Mouse (Mus musculus) embryonic facial prominence, embryonic 11.5 days (tissue): ENCODE measurements at regions not wholly inside any gene's neighbourhood (a gene's known extent, or its start where the extent isn't known, plus 50 kb on each side); places are given as distances from the start of the nearest gene placed in this dataset.

Experiments
- ATAC-seq: fragments of 200-750 bp; cut with Nextera tagmentation; replicated peaks from 2 replicates; pipeline ENCODE4 v1.8.0; 2017; ENCODE audit warnings: low read depth; ENCODE audit not compliant: insufficient number of reproducible peaks, low FRiP score, low TSS enrichment
- DNase-seq: peaks from one replicate; pipeline ENCODE4 v3.0.0-alpha.2; 2015; ENCODE audit warnings: low spot score
- H3K27ac ChIP-seq: fragments of 300-500 bp; sonication (generic); replicated peaks from 2 replicates; pipeline ENCODE4 v1.5.1; 2014; ENCODE audit warnings: mild to moderate bottlenecking, low read depth, low read length, control low read depth
- H3K27me3 ChIP-seq: fragments of 300-500 bp; sonication (generic); 2 replicates; pipeline ENCODE4 v1.6.1; 2014; ENCODE audit warnings: mild to moderate bottlenecking, low read length, moderate library complexity, mixed read lengths; ENCODE audit not compliant: control insufficient read depth, insufficient read depth
- H3K36me3 ChIP-seq: fragments of 300-500 bp; sonication (generic); replicated peaks from 2 replicates; pipeline ENCODE4 v1.6.1; 2014; ENCODE audit warnings: low read depth, mild to moderate bottlenecking, low read length, moderate library complexity, mixed read lengths; ENCODE audit not compliant: control insufficient read depth, insufficient read depth
- H3K4me1 ChIP-seq: fragments of 300-500 bp; sonication (generic); 2 replicates; pipeline ENCODE4 v1.6.1; 2014; ENCODE audit warnings: low read length, mixed read lengths; ENCODE audit not compliant: control insufficient read depth, insufficient read depth
- H3K4me2 ChIP-seq: fragments of 300-500 bp; sonication (generic); 2 replicates; pipeline ENCODE4 v1.6.1; 2014; ENCODE audit warnings: low read depth, mild to moderate bottlenecking, control low read depth, low read length, moderate library complexity
- H3K4me3 ChIP-seq: fragments of 300-500 bp; sonication (generic); 2 replicates; pipeline ENCODE4 v1.5.1; 2014; ENCODE audit warnings: low read depth, low read length, control low read depth
- H3K9ac ChIP-seq: fragments of 300-500 bp; sonication (generic); replicated peaks from 2 replicates; pipeline ENCODE4 v1.6.1; 2014; ENCODE audit warnings: mild to moderate bottlenecking, control low read depth, low read length
- H3K9me3 ChIP-seq: fragments of 300-500 bp; sonication (generic); replicated peaks from 2 replicates; pipeline ENCODE4 v1.6.1; 2016; ENCODE audit warnings: mild to moderate bottlenecking, low read length, inconsistent platforms, mixed read lengths; ENCODE audit not compliant: control insufficient read depth
- WGBS: fragments of 180-500 bp; shearing (Covaris S2); extraction: QIAGEN DNeasy Blood & Tissue Kit; methylation state at CpG from one replicate; pipeline ENCODE4 v1.1.7; 2014; 5-methylcytosine and 5-hydroxymethylcytosine counted together

GRCm38 (mm10) chr12:54459462-54460134 lies 196.8 kb downstream of the Sptssa start:
- Histone ChIP-seq H3K27me3 (no peaks in the 10 kb centered on the region), H3K4me1 (no peaks in the 10 kb centered on the region), H3K4me2 (no peak overlapping the region), H3K9me3 (no peaks in the 10 kb centered on the region), H3K36me3 (no peaks in the 10 kb centered on the region), H3K9ac (no peak overlapping the region), H3K27ac (no peak overlapping the region), H3K4me3 (no peak overlapping the region)
- ATAC-seq, result no peak
- WGBS, result 83% methylated on average over 11 of the region's 11 CpGs
- DNase-seq, result no peak

DNA sequence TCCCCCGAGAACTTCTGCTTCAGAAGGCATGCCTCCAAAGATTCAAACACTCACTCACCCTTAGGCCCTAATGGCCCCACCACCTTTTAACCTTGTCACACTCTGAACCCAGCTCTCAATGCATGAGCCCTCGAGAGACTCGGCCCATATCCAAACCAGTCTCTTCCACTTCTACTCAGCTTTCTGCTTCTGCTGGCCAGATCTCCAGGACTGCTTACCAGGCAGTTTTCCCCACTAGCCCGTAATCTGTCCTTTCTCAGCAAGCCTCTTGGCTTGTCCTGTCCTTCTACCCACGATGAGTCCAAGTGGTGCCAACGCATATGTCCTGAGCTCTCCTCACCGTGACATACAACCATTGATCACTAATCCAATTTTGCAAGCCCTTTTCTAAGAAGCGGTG lies 199.6 kb downstream of the Sptssa start:
- Histone ChIP-seq H3K27me3 (no peaks in the 10 kb centered on the region), H3K4me2 (no peak overlapping the region), H3K9me3 (no peaks in the 10 kb centered on the region), H3K36me3 (no peaks in the 10 kb centered on the region), H3K4me3 (no peak overlapping the region), H3K27ac (no peak overlapping the region), H3K4me1 (no peaks in the 10 kb centered on the region), H3K9ac (no peak overlapping the region)
- 90% methylated on average over 8 of the region's 8 CpGs for WGBS
- no peak for ATAC-seq
- no peak for DNase-seq

DNA sequence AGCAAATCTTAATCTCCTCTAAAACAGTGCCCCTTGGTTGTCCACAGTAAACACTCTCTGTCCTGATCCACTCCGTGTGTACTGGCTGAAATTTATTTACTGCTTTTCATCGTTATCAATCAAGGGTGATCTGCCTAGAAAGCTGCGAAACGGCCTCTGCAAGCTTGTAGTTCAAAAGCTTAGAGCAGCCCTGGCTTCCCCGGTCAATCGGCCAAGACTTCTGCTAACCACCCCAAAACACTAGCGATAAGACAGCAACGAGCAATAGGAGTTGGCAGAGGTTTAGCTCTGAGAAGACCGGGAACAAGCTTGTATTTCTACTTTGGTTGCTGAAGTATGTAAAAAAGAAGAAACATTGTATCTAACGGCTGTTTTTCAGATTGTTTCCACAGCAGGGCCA lies 201.8 kb downstream of the Sptssa start:
- no peak overlapping the region for H3K27ac ChIP-seq
- no peaks in the 10 kb centered on the region for H3K36me3 ChIP-seq
- no peak overlapping the region for H3K4me3 ChIP-seq
- no peaks in the 10 kb centered on the region for H3K27me3 ChIP-seq
- H3K4me2 ChIP-seq, result no peak overlapping the region
- H3K9me3 ChIP-seq, result no peaks in the 10 kb centered on the region
- ATAC-seq (no peak), DNase-seq (no peak)
- H3K9ac ChIP-seq, result no peak overlapping the region
- 89% methylated on average over 10 of the region's 10 CpGs for WGBS
- H3K4me1 ChIP-seq, result no peaks in the 10 kb centered on the region

DNA sequence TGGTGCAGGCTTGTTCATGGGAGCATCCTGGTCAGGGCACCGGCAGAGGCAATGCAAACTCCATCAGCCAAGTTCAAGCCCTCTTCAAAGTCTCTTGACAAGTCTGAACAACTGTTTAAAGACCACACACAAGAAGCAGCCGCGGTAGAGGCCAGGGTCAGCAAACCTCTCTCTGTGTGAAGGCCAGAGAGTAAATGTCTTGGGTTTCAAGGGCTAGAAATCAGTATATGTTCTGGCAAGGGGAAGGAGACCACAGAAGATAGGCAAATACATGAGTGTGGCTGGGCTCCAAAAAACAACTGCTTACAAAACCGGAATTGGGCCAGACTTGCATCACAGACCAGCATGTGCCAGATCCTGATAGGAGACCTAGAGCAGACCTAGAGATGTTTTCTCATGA lies 203.0 kb downstream of the Sptssa start:
- DNase-seq (no peak), ATAC-seq (no peak)
- Histone ChIP-seq H3K9ac (no peak overlapping the region), H3K4me2 (no peak overlapping the region), H3K4me1 (no peaks in the 10 kb centered on the region), H3K27ac (no peak overlapping the region), H3K9me3 (no peaks in the 10 kb centered on the region), H3K36me3 (no peaks in the 10 kb centered on the region), H3K27me3 (no peaks in the 10 kb centered on the region), H3K4me3 (no peak overlapping the region)
- WGBS, result 80% methylated on average over 4 of the region's 4 CpGs

- DNase-seq (no peak), ATAC-seq (no peak)
- WGBS, result 59% methylated on average over 10 of the region's 10 CpGs
- Histone ChIP-seq H3K4me3 (no peak overlapping the region), H3K27me3 (no peaks in the 10 kb centered on the region), H3K9me3 (no peaks in the 10 kb centered on the region), H3K9ac (no peak overlapping the region), H3K4me1 (0 out of 2 replicates have a peak, but pooled peaks cover 2% of the 10 kb centered on the region), H3K27ac (no peak overlapping the region), H3K4me2 (no peak overlapping the region), H3K36me3 (no peaks in the 10 kb centered on the region)
These were observed 206.0 kb downstream of the Sptssa start for GRCm38 (mm10) chr12:54450369-54450768.

GRCm38 (mm10) chr12:54448221-54448620 lies 208.2 kb downstream of the Sptssa start:
- no peak overlapping the region for H3K4me3 ChIP-seq
- no peak overlapping the region for H3K4me2 ChIP-seq
- no peaks in the 10 kb centered on the region for H3K9me3 ChIP-seq
- 0 out of 2 replicates have a peak, but pooled peaks cover 2% of the 10 kb centered on the region for H3K4me1 ChIP-seq
- WGBS, result 60% methylated on average over 2 of the region's 2 CpGs
- DNase-seq (no peak), ATAC-seq (no peak)
- no peaks in the 10 kb centered on the region for H3K36me3 ChIP-seq
- no peak overlapping the region for H3K9ac ChIP-seq
- no peak overlapping the region for H3K27ac ChIP-seq
- no peaks in the 10 kb centered on the region for H3K27me3 ChIP-seq

DNA sequence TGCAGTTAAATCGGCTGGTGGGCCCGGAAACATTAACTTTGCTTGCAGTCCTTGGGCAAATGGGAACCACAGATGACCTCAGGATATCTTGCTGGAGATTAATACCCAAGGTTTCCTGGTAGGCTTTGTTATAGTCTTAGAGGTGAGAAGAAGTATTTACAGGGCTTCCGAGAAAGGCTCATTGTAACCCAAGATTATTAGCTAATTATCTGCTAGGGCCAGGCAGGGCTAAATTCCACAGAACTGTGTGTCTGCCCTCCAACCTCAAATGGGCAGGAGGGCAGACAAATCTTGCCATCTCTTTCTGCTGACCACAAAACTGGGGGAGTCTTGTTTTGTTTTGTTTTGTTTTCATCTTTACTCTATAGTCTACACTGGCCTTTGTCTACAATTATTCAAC lies 209.0 kb downstream of the Sptssa start:
- no peaks in the 10 kb centered on the region for H3K27me3 ChIP-seq
- no peak overlapping the region for H3K4me3 ChIP-seq
- ATAC-seq (no peak), DNase-seq (no peak)
- H3K4me1 ChIP-seq, result 0 out of 2 replicates have a peak, but pooled peaks cover 2% of the 10 kb centered on the region
- no peaks in the 10 kb centered on the region for H3K36me3 ChIP-seq
- no peaks in the 10 kb centered on the region for H3K9me3 ChIP-seq
- no peak overlapping the region for H3K9ac ChIP-seq
- no peak overlapping the region for H3K4me2 ChIP-seq
- no peak overlapping the region for H3K27ac ChIP-seq
- 59% methylated on average over 3 of the region's 3 CpGs for WGBS

DNA sequence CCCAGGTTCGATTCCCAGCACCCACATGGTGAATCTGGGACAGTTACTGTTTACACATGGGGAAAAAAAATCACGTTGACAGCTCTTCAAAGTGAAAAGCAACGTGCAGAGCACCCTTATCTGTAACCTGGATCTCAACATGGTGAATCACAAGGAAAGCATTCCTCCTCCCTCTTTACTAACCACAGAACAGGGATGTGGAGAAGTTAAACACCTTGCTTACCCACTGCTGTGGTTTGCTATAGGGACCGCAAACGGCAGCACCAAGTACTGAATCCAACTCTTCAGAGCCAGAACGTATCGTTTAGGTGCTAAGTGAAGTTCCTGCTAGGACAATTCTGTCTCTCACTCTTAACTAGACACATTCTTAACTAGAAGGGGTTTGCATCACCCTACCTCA lies 210.0 kb downstream of the Sptssa start:
- Histone ChIP-seq H3K36me3 (no peaks in the 10 kb centered on the region), H3K9ac (no peak overlapping the region), H3K4me3 (no peak overlapping the region), H3K4me1 (0 out of 2 replicates have a peak, but pooled peaks cover 2% of the 10 kb centered on the region), H3K27ac (no peak overlapping the region), H3K9me3 (no peaks in the 10 kb centered on the region), H3K4me2 (no peak overlapping the region), H3K27me3 (no peaks in the 10 kb centered on the region)
- 89% methylated on average over 7 of the region's 7 CpGs for whole genome bisulfite sequencing
- DNase-seq, result no peak
- ATAC-seq, result no peak
